Mouse (Mus musculus) limb, embryonic 12.5 days (tissue): ENCODE results near the gene U2af1l4. TPM values are rescaled to one million over a fixed set of nuclear protein-coding genes. Genes with fewer than 3 reads are reported as not detected.
A peak's percentile ranks its signal among the peaks of the same experiment; 100 is the strongest.

ENCODE experiments used
- ATAC-seq: fragments of 200-750 bp; cut with Nextera tagmentation; 2 replicates; pipeline ENCODE4 v1.8.0; 2017; ENCODE audit warnings: low read depth, moderate TSS enrichment; ENCODE audit not compliant: insufficient number of reproducible peaks, insufficient read depth, low FRiP score, low TSS enrichment
- H3K27ac ChIP-seq: fragments of 300-500 bp; sonication (generic); 2 replicates; pipeline ENCODE4 v1.5.1; 2016; ENCODE audit warnings: mild to moderate bottlenecking, moderate library complexity
- H3K27me3 ChIP-seq: fragments of 300-500 bp; sonication (generic); 2 replicates; pipeline ENCODE4 v1.6.1; 2016; ENCODE audit warnings: mild to moderate bottlenecking, moderate library complexity
- H3K36me3 ChIP-seq: fragments of 300-500 bp; sonication (generic); 2 replicates; pipeline ENCODE4 v1.6.1; 2016; ENCODE audit warnings: mild to moderate bottlenecking, moderate library complexity
- H3K4me1 ChIP-seq: fragments of 300-500 bp; sonication (generic); replicated peaks from 2 replicates; pipeline ENCODE4 v1.6.1; 2016
- H3K4me2 ChIP-seq: fragments of 300-500 bp; sonication (generic); 2 replicates; pipeline ENCODE4 v1.6.1; 2016; ENCODE audit warnings: mild to moderate bottlenecking, moderate library complexity
- H3K4me3 ChIP-seq: fragments of 300-500 bp; sonication (generic); replicated peaks from 2 replicates; pipeline ENCODE4 v1.5.1; 2016; ENCODE audit warnings: mild to moderate bottlenecking
- H3K9ac ChIP-seq: fragments of 300-500 bp; sonication (generic); replicated peaks from 2 replicates; pipeline ENCODE4 v1.6.1; 2016; ENCODE audit warnings: mild to moderate bottlenecking, moderate library complexity
- H3K9me3 ChIP-seq: fragments of 300-500 bp; sonication (generic); 2 replicates; pipeline ENCODE4 v1.6.1; 2016; ENCODE audit warnings: mild to moderate bottlenecking, moderate library complexity
- WGBS: fragments of 180-500 bp; shearing (Covaris S2); methylation state at CpG from one replicate; pipeline ENCODE4 v1.1.7; 2016; 5-methylcytosine and 5-hydroxymethylcytosine counted together
- polyA plus RNA-seq: library from polyadenylated mRNA; unstranded; fragments of >200 nt; fragmentation: Nextera tagmentation; extraction: Ambion mirVana; gene quantifications from 2 replicates; pipeline ENCODE4 v1.2.1, GENCODE M21; 2016

U2af1l4 gene
- polyA plus RNA-seq, 1 experiment from 2014 or later: 87.8 TPM

DNA sequence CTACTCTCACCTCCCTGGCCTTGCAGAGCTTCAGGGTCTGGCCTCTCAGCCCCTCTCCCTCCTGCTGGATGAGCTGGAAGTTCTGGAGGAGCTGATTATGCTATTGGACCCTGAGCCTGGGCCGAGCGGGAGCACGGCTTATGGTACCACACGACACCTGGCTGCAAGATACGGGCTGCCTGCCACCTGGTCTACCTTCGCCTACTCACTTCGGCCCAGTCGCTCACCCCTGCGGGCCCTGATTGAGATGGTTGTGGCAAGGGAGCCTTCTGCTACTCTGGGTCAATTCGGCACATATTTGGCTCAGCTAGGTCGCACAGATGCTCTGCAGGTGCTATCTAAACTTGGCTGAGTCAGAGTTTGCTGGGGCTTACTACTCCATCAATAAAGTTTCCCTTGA lies 4.5 kb downstream of the U2af1l4 start:
- H3K27me3 ChIP-seq: no peaks in the 10 kb centered on the region
- H3K36me3 ChIP-seq: peaks cover 75% of the 10 kb centered on the region
- H3K4me3 ChIP-seq: no peak overlapping the region
- no peak overlapping the region for H3K27ac ChIP-seq
- no peak overlapping the region for H3K4me2 ChIP-seq
- 88% methylated on average over 11 of the region's 11 CpGs for WGBS
- H3K4me1 ChIP-seq: peaks cover 7% of the 10 kb centered on the region
- H3K9ac ChIP-seq: no peak overlapping the region
- no peaks in the 10 kb centered on the region for H3K9me3 ChIP-seq
- ATAC-seq: no peak

DNA sequence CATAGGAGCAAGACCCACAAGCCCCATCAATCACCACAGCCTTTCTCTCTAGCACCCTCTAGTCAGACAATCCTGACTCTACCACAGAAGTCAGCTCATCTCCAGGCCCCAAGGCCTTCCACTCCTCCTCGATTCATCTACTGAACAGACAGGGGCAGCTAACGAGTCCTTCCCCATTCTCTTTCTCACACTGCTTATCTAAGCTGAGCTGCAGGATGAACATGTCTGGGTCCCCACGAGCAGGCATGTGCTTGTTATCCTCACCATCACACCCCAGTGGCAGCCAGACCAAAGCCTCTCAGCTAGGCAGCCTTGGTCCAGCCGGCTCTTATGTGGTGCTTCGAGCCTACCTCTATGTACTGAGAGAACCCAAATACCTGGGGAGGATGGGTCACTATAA lies 9.3 kb downstream of the U2af1l4 start:
- Histone ChIP-seq H3K4me3 (no peak overlapping the region), H3K4me1 (no peaks in the 10 kb centered on the region), H3K9me3 (no peaks in the 10 kb centered on the region), H3K9ac (no peak overlapping the region), H3K36me3 (peaks cover 97% of the 10 kb centered on the region), H3K4me2 (no peak overlapping the region), H3K27ac (no peak overlapping the region), H3K27me3 (no peaks in the 10 kb centered on the region)
- ATAC-seq: no peak
- 92% methylated on average over 5 of the region's 5 CpGs for WGBS

DNA sequence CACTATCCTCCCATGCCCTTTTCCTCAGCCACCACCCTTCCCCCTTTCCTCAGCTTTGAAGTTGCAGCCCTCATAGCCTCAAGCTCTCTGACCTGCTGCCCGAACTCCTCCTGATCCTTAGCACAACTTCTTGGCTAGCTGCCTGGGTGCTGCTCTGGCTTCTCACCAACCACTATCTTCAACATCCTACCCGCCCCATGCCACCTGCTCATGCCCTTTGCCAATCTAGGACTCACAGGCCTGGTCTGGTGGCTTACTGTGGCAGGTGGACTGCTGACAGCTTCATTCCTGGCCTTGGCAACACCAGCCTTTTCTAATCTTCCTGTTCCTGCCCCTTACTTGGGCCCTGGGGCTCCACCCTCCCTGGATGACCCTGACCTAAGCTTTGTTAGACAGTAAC lies 9.9 kb downstream of the U2af1l4 start:
- Histone ChIP-seq H3K36me3 (peaks cover 100% of the 10 kb centered on the region), H3K9me3 (no peaks in the 10 kb centered on the region), H3K9ac (no peak overlapping the region), H3K4me1 (no peaks in the 10 kb centered on the region), H3K4me2 (no peak overlapping the region), H3K27me3 (no peaks in the 10 kb centered on the region), H3K27ac (no peak overlapping the region), H3K4me3 (no peak overlapping the region)
- WGBS: 78% methylated on average over 2 of the region's 2 CpGs
- ATAC-seq: no peak

DNA sequence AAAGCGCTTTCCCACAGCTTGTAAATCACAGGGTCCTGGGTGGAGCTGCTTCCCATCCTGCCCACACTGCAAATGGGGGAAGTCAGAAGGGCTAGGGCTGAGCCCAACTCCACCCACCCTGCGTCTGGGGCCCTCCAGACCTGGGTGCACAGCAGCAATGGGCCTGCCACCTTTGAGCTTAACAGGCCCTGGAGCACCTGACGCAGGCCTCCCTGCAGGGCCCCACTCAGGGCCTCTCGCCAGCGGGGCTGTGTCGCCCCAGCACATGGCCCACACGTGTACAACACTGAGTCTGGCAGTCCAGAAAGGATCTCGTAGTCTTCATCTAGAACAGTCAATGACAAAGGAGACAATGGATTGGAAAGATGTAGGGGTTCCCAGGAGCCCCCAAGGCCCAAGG lies 16.8 kb downstream of the U2af1l4 start:
- Histone ChIP-seq H3K4me3 (no peak overlapping the region), H3K4me1 (no peaks in the 10 kb centered on the region), H3K9ac (no peak overlapping the region), H3K9me3 (no peaks in the 10 kb centered on the region), H3K27ac (no peak overlapping the region), H3K4me2 (no peak overlapping the region), H3K36me3 (peaks cover 100% of the 10 kb centered on the region), H3K27me3 (no peaks in the 10 kb centered on the region)
- WGBS: 91% methylated on average over 8 of the region's 8 CpGs
- no peak for ATAC-seq

DNA sequence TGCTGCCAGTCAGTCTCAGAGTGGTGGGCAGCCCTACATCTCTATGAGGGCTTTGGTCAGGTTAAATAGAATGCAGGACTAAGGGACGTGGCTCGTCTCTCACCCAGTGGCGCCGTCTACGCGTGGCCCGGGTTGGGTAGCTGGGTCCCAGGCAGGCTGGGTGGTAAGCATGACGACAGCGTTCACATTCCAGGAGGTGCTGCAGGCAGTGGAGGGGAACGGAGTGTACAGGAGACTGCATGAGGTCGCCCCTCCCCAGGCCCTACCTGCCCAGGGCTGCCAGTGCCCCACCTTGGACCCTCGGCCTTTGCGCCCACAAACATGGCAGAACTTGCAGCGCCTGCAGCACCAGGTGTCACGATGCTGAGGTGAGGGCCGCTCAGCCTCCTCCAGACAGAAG lies 18.4 kb downstream of the U2af1l4 start:
- no peak for ATAC-seq
- H3K9me3 ChIP-seq: no peaks in the 10 kb centered on the region
- H3K4me2 ChIP-seq: no peak overlapping the region
- no peak overlapping the region for H3K4me3 ChIP-seq
- no peaks in the 10 kb centered on the region for H3K27me3 ChIP-seq
- H3K27ac ChIP-seq: no peak overlapping the region
- 98% methylated on average over 16 of the region's 16 CpGs for whole genome bisulfite sequencing
- peaks cover 2% of the 10 kb centered on the region; the same call in 1 of the 2 replicates for H3K4me1 ChIP-seq
- no peak overlapping the region for H3K9ac ChIP-seq
- peaks cover 100% of the 10 kb centered on the region for H3K36me3 ChIP-seq

DNA sequence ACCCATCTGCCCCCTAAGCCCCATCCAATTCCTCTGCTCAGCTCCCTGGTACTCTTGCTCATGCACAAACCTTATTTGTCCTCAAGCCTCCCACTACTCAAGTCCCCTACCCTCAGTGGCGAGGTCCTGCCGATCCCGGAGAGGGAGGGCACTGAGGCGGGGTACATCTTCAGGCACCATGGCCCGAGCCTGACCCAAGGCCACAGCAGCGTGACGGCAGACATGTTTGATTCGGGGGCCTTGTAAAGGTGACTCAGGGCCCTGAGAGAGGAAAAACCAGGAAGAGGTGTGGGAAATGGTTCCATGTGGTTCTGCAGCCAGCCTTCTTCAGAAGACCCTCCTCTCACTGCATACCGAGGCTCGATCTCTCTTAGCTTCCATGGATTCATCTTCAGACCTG lies 21.2 kb downstream of the U2af1l4 start:
- Histone ChIP-seq H3K4me2 (no peak overlapping the region), H3K36me3 (peaks cover 75% of the 10 kb centered on the region), H3K4me3 (no peak overlapping the region), H3K27ac (no peak overlapping the region), H3K27me3 (no peaks in the 10 kb centered on the region), H3K9me3 (no peaks in the 10 kb centered on the region), H3K9ac (no peak overlapping the region), H3K4me1 (peaks cover 14% of the 10 kb centered on the region)
- 94% methylated on average over 10 of the region's 10 CpGs for WGBS
- no peak for ATAC-seq

DNA sequence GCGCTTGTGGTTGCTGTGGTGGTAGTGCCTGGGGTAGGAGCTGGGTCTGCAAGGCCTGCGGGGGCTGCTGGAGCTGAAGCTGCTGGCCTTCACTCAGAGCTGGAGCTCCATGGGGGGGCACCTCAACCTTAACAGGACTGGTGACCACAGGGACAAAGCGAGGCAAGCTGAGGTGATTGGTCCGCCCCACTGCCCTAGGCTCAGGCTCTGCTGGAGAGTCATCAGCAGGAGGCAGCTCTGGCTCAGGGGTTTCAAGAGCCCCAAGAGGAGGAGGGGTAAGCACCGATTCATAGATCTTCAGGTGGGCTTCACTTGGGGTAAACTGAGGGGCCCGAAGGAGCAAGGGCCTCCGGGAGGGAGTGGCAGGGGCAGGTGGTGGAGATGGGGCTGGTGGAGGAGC lies 22.1 kb downstream of the U2af1l4 start:
- no peak overlapping the region for H3K4me3 ChIP-seq
- peaks cover 20% of the 10 kb centered on the region for H3K4me1 ChIP-seq

DNA sequence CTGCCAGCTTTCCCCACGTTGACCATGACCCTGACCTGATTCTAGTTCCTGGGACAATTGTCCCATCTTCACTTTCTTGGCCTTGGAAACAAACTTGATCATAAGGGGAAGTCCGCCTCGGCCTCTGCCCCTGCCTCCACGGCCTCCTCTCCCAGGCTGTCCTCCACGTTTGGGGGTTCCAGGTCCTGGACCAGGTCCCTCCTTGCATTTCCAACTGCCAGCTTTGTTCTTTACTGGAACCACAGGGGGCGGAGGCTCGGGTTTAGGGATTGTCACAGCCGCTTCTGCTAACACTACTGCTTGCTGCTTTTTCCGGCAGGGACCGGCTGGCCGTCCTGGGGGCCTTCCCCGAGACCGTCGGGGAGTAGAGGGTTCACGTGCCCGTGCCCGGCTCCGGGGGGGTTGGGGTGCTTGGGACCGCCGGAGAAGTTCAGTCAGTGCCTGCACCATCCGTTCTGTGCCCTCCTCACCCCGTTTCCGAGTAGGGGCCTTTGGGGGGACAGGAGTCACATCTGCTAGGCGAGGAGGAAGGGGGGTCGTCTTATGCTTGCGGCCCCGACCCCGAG lies 23.4 kb downstream of the U2af1l4 start:
- no peak for ATAC-seq
- Histone ChIP-seq H3K9ac (peak overlapping the region; percentile 98; the same call in 1 of the 2 replicates), H3K4me3 (no peak overlapping the region), H3K36me3 (peaks cover 53% of the 10 kb centered on the region), H3K27ac (no peak overlapping the region), H3K9me3 (no peaks in the 10 kb centered on the region), H3K4me1 (peaks cover 20% of the 10 kb centered on the region), H3K4me2 (peak overlapping the region; percentile 94), H3K27me3 (no peaks in the 10 kb centered on the region)
- 90% methylated on average over 28 of the region's 28 CpGs for WGBS

More for the DNA sequence above, 22.1 kb downstream of the U2af1l4 start:
- WGBS: over 99% methylated on average over 7 of the region's 7 CpGs
- no peaks in the 10 kb centered on the region for H3K27me3 ChIP-seq
- no peak overlapping the region for H3K4me2 ChIP-seq
- H3K36me3 ChIP-seq: peaks cover 67% of the 10 kb centered on the region
- H3K9ac ChIP-seq: no peak overlapping the region
- H3K27ac ChIP-seq: no peak overlapping the region
- H3K9me3 ChIP-seq: no peaks in the 10 kb centered on the region
- no peak for ATAC-seq

DNA sequence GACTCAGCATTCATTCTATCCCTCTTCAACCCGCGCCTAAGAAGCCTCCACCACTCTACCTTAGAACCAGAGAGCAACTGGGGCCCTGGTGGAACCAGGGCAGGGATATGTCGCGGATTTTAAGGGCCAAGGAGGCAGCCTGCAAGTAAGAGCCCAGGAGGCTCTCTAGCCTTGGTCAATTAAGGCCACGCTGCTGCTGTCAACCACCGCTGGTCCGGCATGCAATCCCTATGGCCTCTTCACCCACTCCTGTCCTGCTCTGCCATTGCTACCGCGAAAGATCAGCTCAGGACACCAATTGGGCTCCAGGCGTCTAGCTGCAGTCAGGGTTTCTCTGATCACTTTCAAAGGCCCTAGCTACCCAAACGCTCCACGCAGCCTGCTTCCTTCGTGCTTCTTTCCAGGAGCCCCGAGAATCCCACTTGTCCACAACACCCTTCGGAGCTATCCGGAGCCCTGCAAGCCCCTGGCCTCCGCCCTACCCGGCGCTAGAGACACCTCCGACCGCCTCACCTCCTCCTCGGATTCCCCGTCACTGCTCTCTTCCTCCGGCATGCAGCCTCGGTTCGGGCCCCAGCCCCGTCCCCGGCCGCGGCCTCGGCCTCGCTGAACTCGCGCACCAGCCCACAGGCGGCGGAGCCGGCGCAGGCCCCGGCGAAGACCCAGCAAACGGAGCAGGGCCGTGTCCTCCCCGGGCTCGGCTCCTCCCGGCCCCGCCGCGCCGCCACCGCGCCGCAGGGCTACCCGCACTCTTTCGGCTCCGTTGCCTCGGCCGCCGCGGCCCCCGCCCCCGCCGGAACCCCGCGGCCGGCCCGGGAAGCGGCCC lies 25.0 kb downstream of the U2af1l4 start:
- Histone ChIP-seq H3K36me3 (peaks cover 38% of the 10 kb centered on the region), H3K27me3 (no peaks in the 10 kb centered on the region), H3K27ac (peak overlapping the region; percentile 92), H3K4me2 (peak overlapping the region; percentile 94), H3K9ac (peak overlapping the region; percentile 98), H3K4me3 (peak overlapping the region; percentile 99), H3K9me3 (no peaks in the 10 kb centered on the region), H3K4me1 (peaks cover 20% of the 10 kb centered on the region)
- WGBS: under 1% methylated on average over 56 of the region's 67 CpGs
- peak; percentile 20 for ATAC-seq

DNA sequence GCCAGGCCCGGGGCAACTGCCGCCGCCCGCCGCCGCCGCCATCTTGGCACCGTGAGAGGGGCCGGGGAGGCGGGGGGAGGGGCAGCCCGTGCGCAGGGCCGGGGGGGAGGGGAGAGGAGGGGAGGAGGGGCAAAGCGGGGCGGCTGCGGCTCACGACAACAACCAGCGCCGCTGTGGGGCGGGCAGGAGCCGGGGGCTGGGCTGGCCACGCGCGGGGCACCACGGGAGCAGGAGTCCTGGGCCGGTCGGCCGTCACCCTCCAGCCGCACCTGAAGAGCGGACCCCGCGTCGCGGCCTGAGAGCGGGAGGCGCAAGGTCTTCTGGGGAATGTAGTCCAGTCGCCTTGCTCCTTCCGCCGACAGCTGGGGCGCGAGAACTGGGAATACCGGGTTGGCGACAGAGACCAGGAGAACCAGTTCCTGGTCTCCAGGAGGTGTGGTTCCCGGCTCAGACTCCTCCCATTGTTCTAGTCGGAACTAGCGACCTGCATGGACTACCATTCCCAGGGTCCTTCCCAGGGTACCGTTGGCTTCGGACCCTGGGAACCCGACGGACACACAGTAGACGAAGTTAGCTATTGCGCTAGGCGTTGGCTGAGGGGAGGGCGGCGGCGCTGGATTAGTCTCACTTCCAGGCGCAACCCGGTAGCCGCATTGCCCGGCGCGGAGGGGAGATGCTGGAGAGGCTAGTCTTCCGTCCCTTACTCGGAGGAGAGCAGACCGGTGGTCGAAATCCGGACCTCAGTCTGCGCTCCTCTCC lies 25.8 kb downstream of the U2af1l4 start, which contains the start of gene Kmt2b:
Gene Kmt2b, minus strand, starts transcription at position 51 of the 759 bp plus-strand sequence.
- Histone ChIP-seq H3K9me3 (no peaks in the 10 kb centered on the region), H3K4me3 (peak within 1 kb of the TSS; percentile 99), H3K36me3 (peaks cover 30% of the 10 kb centered on the region), H3K27me3 (no peaks in the 10 kb centered on the region), H3K27ac (peak within 1 kb of the TSS; percentile 92), H3K4me1 (peaks cover 20% of the 10 kb centered on the region), H3K9ac (peak within 1 kb of the TSS; percentile 98), H3K4me2 (peak within 1 kb of the TSS; percentile 94)
- ATAC-seq: peak; percentile 96
- WGBS: under 1% methylated on average over 56 of the region's 68 CpGs
